Mouse (Mus musculus): ENCODE data around the gene Ffar2. TPM values are rescaled to one million over a fixed set of nuclear protein-coding genes. Genes with fewer than 3 reads are reported as not detected.

Gene Ffar2
- polyA plus RNA-seq, 1 experiment from 2014 or later: 1.4 TPM

DNA sequence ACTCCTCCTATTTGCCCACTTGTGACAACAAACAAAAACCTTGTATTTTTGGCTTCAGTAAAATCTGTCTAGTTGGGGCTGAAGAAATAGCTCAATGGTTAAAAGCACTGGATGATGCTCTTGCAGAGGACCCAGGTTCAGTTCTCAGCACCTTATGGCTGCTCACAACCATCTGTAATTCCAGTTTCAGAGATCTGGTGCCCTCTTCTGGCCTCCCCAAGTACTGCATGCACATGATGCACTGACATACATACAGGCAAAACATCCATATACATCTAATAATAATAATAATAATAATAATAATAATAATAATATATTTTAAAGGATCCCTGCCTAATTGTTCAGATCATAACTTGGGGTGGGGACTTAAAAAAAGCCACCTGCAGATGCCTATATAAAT lies 22.9 kb downstream of the Ffar2 start:
- Histone ChIP-seq H3K27me3 (replicated peaks; ENCODE audit: insufficient read depth, low read length) (no peaks in the 10 kb centered on the region), H3K27ac (ENCODE audit: low read length) (no peak overlapping the region), H3K4me1 (ENCODE audit: insufficient read depth, low read depth, low read length) (no peaks in the 10 kb centered on the region), H3K4me3 (ENCODE audit: low read depth, low read length) (no peak overlapping the region), H3K9ac (replicated peaks; ENCODE audit: low read depth) (no peak overlapping the region), H3K9me3 (ENCODE audit: low read length) (no peaks in the 10 kb centered on the region), H3K36me3 (ENCODE audit: insufficient read depth, low read length) (no peaks in the 10 kb centered on the region), H3K4me2 (replicated peaks; ENCODE audit: low read depth, low read length) (no peak overlapping the region)
- ATAC-seq: no peak
- TF ChIP-seq CTCF (IDR thresholded peaks at IDR 0.05) (peak; percentile 32; the same call in 1 of the 2 replicates), EP300 (IDR thresholded peaks at IDR 0.05) (no peak)
- DNase-seq (ENCODE audit: low spot score): no peak

DNA sequence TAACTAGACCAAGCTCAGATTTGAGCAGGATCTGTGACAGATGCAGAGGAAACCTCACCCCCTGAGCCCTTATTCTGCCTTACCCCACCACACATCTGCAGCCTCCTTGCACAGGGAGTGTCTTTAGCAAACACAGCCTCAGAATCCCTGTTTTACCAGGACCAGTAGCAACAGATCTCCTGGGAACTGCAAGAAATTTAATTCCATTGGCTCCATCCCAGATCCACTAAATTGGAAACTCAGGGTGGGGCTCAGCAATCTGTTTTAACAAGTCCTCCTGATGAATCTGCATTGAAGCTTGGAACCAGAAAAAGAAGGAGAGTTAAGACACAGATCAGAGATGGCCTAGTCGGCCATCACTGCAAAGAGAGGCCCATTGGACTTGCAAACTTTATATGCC lies 26.8 kb downstream of the Ffar2 start:
- Histone ChIP-seq H3K4me3 (ENCODE audit: low read depth, low read length) (no peak overlapping the region), H3K27me3 (replicated peaks; ENCODE audit: insufficient read depth, low read length) (no peaks in the 10 kb centered on the region), H3K9me3 (ENCODE audit: low read length) (no peaks in the 10 kb centered on the region), H3K4me2 (replicated peaks; ENCODE audit: low read depth, low read length) (no peak overlapping the region), H3K9ac (replicated peaks; ENCODE audit: low read depth) (no peak overlapping the region), H3K27ac (ENCODE audit: low read length) (no peak overlapping the region), H3K4me1 (ENCODE audit: insufficient read depth, low read depth, low read length) (no peaks in the 10 kb centered on the region), H3K36me3 (ENCODE audit: insufficient read depth, low read length) (no peaks in the 10 kb centered on the region)
- no peak for TF ChIP-seq CTCF (IDR thresholded peaks at IDR 0.05)
- TF ChIP-seq EP300 (IDR thresholded peaks at IDR 0.05): no peak
- ATAC-seq (no peak), DNase-seq (ENCODE audit: low spot score) (no peak)
- 64% methylated on average over 1 of the region's 1 CpGs for WGBS

DNA sequence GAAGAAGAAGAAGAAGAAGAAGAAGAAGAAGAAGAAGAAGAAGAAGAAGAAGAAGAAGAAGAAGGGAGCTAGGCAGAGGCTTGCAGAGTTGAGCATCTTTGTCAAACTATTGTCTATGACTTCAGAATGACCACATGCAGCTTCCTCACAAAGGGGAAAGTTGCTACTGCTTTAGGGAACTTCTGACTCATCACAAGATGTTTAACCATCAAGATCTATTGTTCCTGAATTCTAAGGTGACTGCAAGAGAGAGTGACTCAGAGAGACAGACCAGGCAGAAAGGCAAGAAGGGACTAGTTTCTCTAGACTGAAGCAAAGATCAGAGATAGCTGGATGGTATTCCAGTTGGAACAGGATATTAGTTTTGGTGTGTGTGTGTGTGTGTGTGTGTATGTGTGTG lies 28.7 kb downstream of the Ffar2 start:
- H3K4me1 ChIP-seq (ENCODE audit: insufficient read depth, low read depth, low read length): no peaks in the 10 kb centered on the region
- TF ChIP-seq CTCF (IDR thresholded peaks at IDR 0.05): no peak
- no peak for TF ChIP-seq EP300 (IDR thresholded peaks at IDR 0.05)
- H3K36me3 ChIP-seq (ENCODE audit: insufficient read depth, low read length): no peaks in the 10 kb centered on the region
- no peaks in the 10 kb centered on the region for H3K9me3 ChIP-seq (ENCODE audit: low read length)
- no peak overlapping the region for H3K9ac ChIP-seq (replicated peaks; ENCODE audit: low read depth)
- ATAC-seq (no peak), DNase-seq (ENCODE audit: low spot score) (no peak)
- no peak overlapping the region for H3K27ac ChIP-seq (ENCODE audit: low read length)
- no peak overlapping the region for H3K4me2 ChIP-seq (replicated peaks; ENCODE audit: low read depth, low read length)
- no peak overlapping the region for H3K4me3 ChIP-seq (ENCODE audit: low read depth, low read length)
- H3K27me3 ChIP-seq (replicated peaks; ENCODE audit: insufficient read depth, low read length): no peaks in the 10 kb centered on the region

DNA sequence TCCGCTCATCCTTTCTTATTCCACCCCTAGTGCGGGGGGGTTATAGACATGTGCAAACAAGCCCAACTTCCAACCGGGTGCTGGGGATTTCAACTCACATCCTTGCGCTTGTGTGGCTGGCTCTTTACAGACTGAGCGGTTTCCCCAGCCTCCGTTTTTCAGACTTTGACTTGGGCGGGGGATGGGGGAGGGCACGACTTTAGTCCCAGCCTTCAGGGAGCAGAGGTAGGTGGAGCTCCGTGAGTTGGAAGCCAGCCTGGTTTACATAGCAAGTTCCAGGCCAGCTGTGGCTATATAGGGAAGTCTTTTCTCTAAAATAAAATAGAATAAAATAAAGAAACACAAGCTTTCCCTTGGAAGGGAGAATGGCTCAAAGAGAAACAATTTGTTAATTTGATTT lies 31.7 kb downstream of the Ffar2 start:
- DNase-seq (ENCODE audit: low spot score) (no peak), ATAC-seq (no peak)
- TF ChIP-seq EP300 (IDR thresholded peaks at IDR 0.05): no peak
- TF ChIP-seq CTCF (IDR thresholded peaks at IDR 0.05): no peak
- H3K27ac ChIP-seq (ENCODE audit: low read length): no peak overlapping the region
- no peak overlapping the region for H3K4me2 ChIP-seq (replicated peaks; ENCODE audit: low read depth, low read length)
- no peaks in the 10 kb centered on the region for H3K4me1 ChIP-seq (ENCODE audit: insufficient read depth, low read depth, low read length)
- no peak overlapping the region for H3K4me3 ChIP-seq (ENCODE audit: low read depth, low read length)
- 16% methylated on average over 9 of the region's 9 CpGs for WGBS
- no peaks in the 10 kb centered on the region for H3K27me3 ChIP-seq (replicated peaks; ENCODE audit: insufficient read depth, low read length)
- H3K36me3 ChIP-seq (ENCODE audit: insufficient read depth, low read length): no peaks in the 10 kb centered on the region
- no peaks in the 10 kb centered on the region for H3K9me3 ChIP-seq (ENCODE audit: low read length)
- H3K9ac ChIP-seq (replicated peaks; ENCODE audit: low read depth): no peak overlapping the region

DNA sequence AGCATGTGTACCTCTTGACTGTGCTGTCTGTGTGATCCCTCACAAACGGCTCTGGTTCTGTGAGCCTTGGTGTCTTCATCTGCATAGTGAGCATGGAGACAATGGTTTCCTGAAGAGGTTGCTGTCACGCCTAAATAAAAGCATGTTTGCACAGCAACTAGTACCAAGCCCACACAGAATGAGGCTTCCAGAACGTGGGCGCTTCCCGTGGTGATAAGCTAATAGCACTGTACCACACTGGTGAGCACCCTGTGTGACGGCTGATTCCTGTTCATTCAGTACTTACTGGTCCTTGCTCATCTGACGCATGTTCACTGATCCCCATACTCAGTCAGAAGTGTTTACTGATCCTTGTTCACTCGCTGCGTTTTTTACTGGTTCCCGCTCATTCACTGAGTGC lies 33.4 kb downstream of the Ffar2 start:
- H3K4me3 ChIP-seq (ENCODE audit: low read depth, low read length): no peak overlapping the region
- H3K9me3 ChIP-seq (ENCODE audit: low read length): no peaks in the 10 kb centered on the region
- DNase-seq (ENCODE audit: low spot score) (no peak), ATAC-seq (no peak)
- H3K36me3 ChIP-seq (ENCODE audit: insufficient read depth, low read length): no peaks in the 10 kb centered on the region
- WGBS: 52% methylated on average over 10 of the region's 10 CpGs
- no peak overlapping the region for H3K9ac ChIP-seq (replicated peaks; ENCODE audit: low read depth)
- no peak overlapping the region for H3K27ac ChIP-seq (ENCODE audit: low read length)
- no peak overlapping the region for H3K4me2 ChIP-seq (replicated peaks; ENCODE audit: low read depth, low read length)
- no peaks in the 10 kb centered on the region for H3K27me3 ChIP-seq (replicated peaks; ENCODE audit: insufficient read depth, low read length)
- TF ChIP-seq EP300 (IDR thresholded peaks at IDR 0.05) (no peak), CTCF (IDR thresholded peaks at IDR 0.05) (no peak)
- no peaks in the 10 kb centered on the region for H3K4me1 ChIP-seq (ENCODE audit: insufficient read depth, low read depth, low read length)

DNA sequence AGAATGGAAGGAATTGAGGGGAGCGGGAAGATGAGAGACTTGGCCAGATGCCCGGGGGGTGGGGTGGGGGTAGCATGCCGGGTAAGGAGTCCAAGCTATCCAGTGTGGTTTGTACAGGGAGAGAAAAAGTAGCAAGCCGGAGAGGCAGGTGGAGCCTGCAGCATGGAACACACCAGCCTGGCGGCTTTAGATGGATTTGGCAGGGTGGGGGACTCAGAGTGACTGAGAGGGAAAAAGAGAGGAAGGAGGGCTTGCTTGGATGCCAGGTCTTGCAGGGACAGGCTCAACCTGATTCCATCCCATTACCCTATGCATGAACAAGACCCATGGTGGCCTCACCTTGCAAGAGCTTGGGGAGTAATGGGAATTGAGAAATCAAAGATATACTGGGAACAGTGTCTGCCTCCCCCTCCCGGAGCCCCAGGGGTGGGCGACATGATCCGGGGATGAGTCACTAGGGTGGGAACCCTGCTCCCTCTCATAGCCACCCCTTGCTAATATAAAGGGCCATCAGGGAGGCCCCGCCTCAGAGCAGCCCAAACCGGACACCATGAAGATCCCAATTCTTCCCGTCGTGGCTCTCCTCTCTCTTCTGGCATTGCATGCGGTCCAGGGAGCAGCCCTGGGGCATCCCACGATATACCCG lies 36.1 kb downstream of the Ffar2 start, which contains the start of gene Krtdap:
Gene Krtdap (plus strand): TSS at position 520 of the 646 bp plus-strand sequence.
- Histone ChIP-seq H3K4me1 (ENCODE audit: insufficient read depth, low read depth, low read length) (no peaks in the 10 kb centered on the region), H3K4me3 (ENCODE audit: low read depth, low read length) (no peak within 1 kb of the TSS), H3K9me3 (ENCODE audit: low read length) (no peaks in the 10 kb centered on the region), H3K27ac (ENCODE audit: low read length) (no peak within 1 kb of the TSS), H3K9ac (replicated peaks; ENCODE audit: low read depth) (no peak within 1 kb of the TSS), H3K27me3 (replicated peaks; ENCODE audit: insufficient read depth, low read length) (no peaks in the 10 kb centered on the region), H3K36me3 (ENCODE audit: insufficient read depth, low read length) (no peaks in the 10 kb centered on the region), H3K4me2 (replicated peaks; ENCODE audit: low read depth, low read length) (no peak within 1 kb of the TSS)
- TF ChIP-seq CTCF (IDR thresholded peaks at IDR 0.05) (no peak), EP300 (IDR thresholded peaks at IDR 0.05) (no peak)
- WGBS: 44% methylated on average over 15 of the region's 15 CpGs
- no peak for ATAC-seq
- DNase-seq (ENCODE audit: low spot score): no peak
